In genomic region chr19:46316846-46317545, GRCm38 (mm10) we compare ENCODE assay signal across 8 mouse cellular contexts. TPM values are rescaled to one million over a fixed set of nuclear protein-coding genes. Genes with fewer than 3 reads are reported as not detected.
DNase-seq lines count a peak whose midpoint lies in the region; ATAC-seq and TF ChIP-seq lines count a peak whose summit lies in the region.

No protein-coding gene starts in this region.

- ATAC-seq in lung, embryonic 16.5 days (ENCODE audit: low read depth), result no peak
- peak; percentile 58 for ATAC-seq in frontal cortex, adult (ENCODE audit: low TSS enrichment)
- no peak for ATAC-seq in stomach, embryonic 16.5 days (ENCODE audit: insufficient read depth, low FRiP score)

- no peak overlapping the region for H3K27ac ChIP-seq in lung, embryonic 16.5 days (ENCODE audit: low read length)
- peak overlapping the region; percentile 63 for H3K27ac ChIP-seq in midbrain, embryonic 10.5 days (replicated peaks)
- peak overlapping the region; percentile 89 for H3K27ac ChIP-seq in stomach, embryonic 16.5 days (ENCODE audit: low read length)

- no peak for DNase-seq in lung, adult 2 months
- peak; percentile 10 to 19 for DNase-seq in cerebellum, postnatal 14 days
- DNase-seq in layer of hippocampus, adult 8-10 months (ENCODE audit: low spot score in 2 of 2), result peak; percentile 84 to 85
- DNase-seq in midbrain, embryonic 10.5 days (ENCODE audit: low spot score), result peak; percentile 12
- DNase-seq in thymus, postnatal 14 days, result no peak

- WGBS in lung, embryonic 16.5 days, result 30% methylated on average over 15 of the region's 15 CpGs
- 34% methylated on average over 15 of the region's 15 CpGs for WGBS in lung, adult 2 months
- WGBS in midbrain, embryonic 10.5 days, result 29% methylated on average over 15 of the region's 15 CpGs
- WGBS in stomach, embryonic 16.5 days, result 31% methylated on average over 15 of the region's 15 CpGs

- peaks cover 75% of the 10 kb centered on the region for H3K27me3 ChIP-seq in lung, embryonic 16.5 days (ENCODE audit: control insufficient read depth, insufficient read depth, low read depth, low read length)
- peaks cover 99% of the 10 kb centered on the region for H3K27me3 ChIP-seq in midbrain, embryonic 10.5 days (ENCODE audit: low read depth, poor library complexity, severe bottlenecking)
- H3K27me3 ChIP-seq in stomach, embryonic 16.5 days (ENCODE audit: control insufficient read depth, insufficient read depth, low read length), result peaks cover 44% of the 10 kb centered on the region

- H3K4me1 ChIP-seq in lung, embryonic 16.5 days (replicated peaks; ENCODE audit: control insufficient read depth, insufficient read depth, low read length), result peaks cover 14% of the 10 kb centered on the region
- H3K4me1 ChIP-seq in lung, adult 2 months (ENCODE audit: control insufficient read depth, insufficient read depth, low read length), result no peaks in the 10 kb centered on the region
- H3K4me1 ChIP-seq in midbrain, embryonic 10.5 days, result peaks cover 60% of the 10 kb centered on the region
- H3K4me1 ChIP-seq in stomach, embryonic 16.5 days (ENCODE audit: control insufficient read depth, insufficient read depth, low read length), result peaks cover 49% of the 10 kb centered on the region

- H3K9me3 ChIP-seq in lung, embryonic 16.5 days (ENCODE audit: control insufficient read depth, low read length), result no peaks in the 10 kb centered on the region
- H3K9me3 ChIP-seq in midbrain, embryonic 10.5 days (replicated peaks), result no peaks in the 10 kb centered on the region
- H3K9me3 ChIP-seq in stomach, embryonic 16.5 days (replicated peaks; ENCODE audit: control insufficient read depth, low read length), result no peaks in the 10 kb centered on the region

- peak overlapping the region; percentile 50 for H3K9ac ChIP-seq in lung, embryonic 16.5 days (ENCODE audit: low read length)
- peak overlapping the region; percentile 76 for H3K9ac ChIP-seq in stomach, embryonic 16.5 days (ENCODE audit: low read length)

- no peaks in the 10 kb centered on the region for H3K36me3 ChIP-seq in lung, embryonic 16.5 days (ENCODE audit: control insufficient read depth, insufficient read depth, low read length)
- 0 out of 2 replicates have a peak, but pooled peaks cover 3% of the 10 kb centered on the region for H3K36me3 ChIP-seq in midbrain, embryonic 10.5 days
- no peaks in the 10 kb centered on the region for H3K36me3 ChIP-seq in stomach, embryonic 16.5 days (ENCODE audit: control insufficient read depth, insufficient read depth, low read length)

- TF ChIP-seq POLR2A in lung, adult 2 months (IDR thresholded peaks at IDR 0.05; ENCODE audit: borderline replicate concordance, extremely low read depth, low read depth, low read length), result no peak

- peak overlapping the region; percentile 79 for H3K4me2 ChIP-seq in lung, embryonic 16.5 days (ENCODE audit: low read depth, low read length)
- H3K4me2 ChIP-seq in stomach, embryonic 16.5 days (ENCODE audit: low read depth, low read length), result peak overlapping the region; percentile 61

- TF ChIP-seq CTCF in lung, adult 2 months (IDR thresholded peaks at IDR 0.05; ENCODE audit: insufficient read depth, low read length), result no peak

- peak overlapping the region; percentile 54 for H3K4me3 ChIP-seq in lung, embryonic 16.5 days (ENCODE audit: low read length)
- H3K4me3 ChIP-seq in lung, adult 2 months (replicated peaks; ENCODE audit: extremely low read depth, low read depth, low read length), result no peak overlapping the region
- H3K4me3 ChIP-seq in midbrain, embryonic 10.5 days, result peak overlapping the region; percentile 54
- H3K4me3 ChIP-seq in stomach, embryonic 16.5 days (replicated peaks; ENCODE audit: low read length), result peak overlapping the region; percentile 52

RNA-seq across cellular contexts. Expression of gene Psd, which starts 10.0 kb away (rescaled TPM):
- polyA plus RNA-seq in lung, embryonic 16.5 days (2015; fragmentation: Nextera tagmentation; extraction: Ambion mirVana), result 3.4 and 4.3 TPM in 2 replicates
- 2.3 and 2.4 TPM in 2 replicates for polyA plus RNA-seq in lung, adult 2 months (2012; rRNA removed)
- total RNA-seq in layer of hippocampus, adult 8-10 months (2022), result 100 to 1,000 TPM; 602 to 631 (median 613) TPM
- 4.7 and 8.9 TPM in 2 replicates for polyA plus RNA-seq in midbrain, embryonic 10.5 days (2016; fragmentation: Nextera tagmentation; extraction: Ambion mirVana)
- polyA plus RNA-seq in stomach, embryonic 16.5 days (2015; fragmentation: Nextera tagmentation; extraction: Ambion mirVana), result 22.1 and 23.0 TPM in 2 replicates

RNA-seq across cellular contexts. Expression of gene Fbxl15, which starts 11.0 kb away (rescaled TPM):
- polyA plus RNA-seq in lung, embryonic 16.5 days (2015; fragmentation: Nextera tagmentation; extraction: Ambion mirVana), result 12.0 and 13.3 TPM in 2 replicates
- 10.7 and 15.5 TPM in 2 replicates for polyA plus RNA-seq in lung, adult 2 months (2012; rRNA removed)
- 10 to 100 TPM; 22.9 to 29.3 (median 25.8) TPM for total RNA-seq in layer of hippocampus, adult 8-10 months (2022)
- 24.6 and 25.0 TPM in 2 replicates for polyA plus RNA-seq in midbrain, embryonic 10.5 days (2016; fragmentation: Nextera tagmentation; extraction: Ambion mirVana)
- polyA plus RNA-seq in stomach, embryonic 16.5 days (2015; fragmentation: Nextera tagmentation; extraction: Ambion mirVana), result 14.1 and 16.0 TPM in 2 replicates

RNA-seq across cellular contexts. Expression of gene Nfkb2, which starts 12.9 kb away (rescaled TPM):
- 8.3 and 9.1 TPM in 2 replicates for polyA plus RNA-seq in lung, embryonic 16.5 days (2015; fragmentation: Nextera tagmentation; extraction: Ambion mirVana)
- 56.5 and 60.6 TPM in 2 replicates for polyA plus RNA-seq in lung, adult 2 months (2012; rRNA removed)
- total RNA-seq in layer of hippocampus, adult 8-10 months (2022), result 1 to 10 TPM; 2.6 to 4.2 (median 3.3) TPM
- polyA plus RNA-seq in midbrain, embryonic 10.5 days (2016; fragmentation: Nextera tagmentation; extraction: Ambion mirVana), result 5.2 and 5.6 TPM in 2 replicates
- polyA plus RNA-seq in stomach, embryonic 16.5 days (2015; fragmentation: Nextera tagmentation; extraction: Ambion mirVana), result 10.2 and 10.4 TPM in 2 replicates

RNA-seq across cellular contexts. Expression of gene Cuedc2, which starts 21.5 kb away (rescaled TPM):
- 144 and 153 TPM in 2 replicates for polyA plus RNA-seq in lung, embryonic 16.5 days (2015; fragmentation: Nextera tagmentation; extraction: Ambion mirVana)
- 47.1 and 53.9 TPM in 2 replicates for polyA plus RNA-seq in lung, adult 2 months (2012; rRNA removed)
- 100 to 1,000 TPM; 158 to 175 (median 166) TPM for total RNA-seq in layer of hippocampus, adult 8-10 months (2022)
- 239 and 249 TPM in 2 replicates for polyA plus RNA-seq in midbrain, embryonic 10.5 days (2016; fragmentation: Nextera tagmentation; extraction: Ambion mirVana)
- polyA plus RNA-seq in stomach, embryonic 16.5 days (2015; fragmentation: Nextera tagmentation; extraction: Ambion mirVana), result 131 and 133 TPM in 2 replicates

RNA-seq across cellular contexts. Expression of gene Mfsd13a, which starts 23.9 kb away (rescaled TPM):
- 10.4 and 11.4 TPM in 2 replicates for polyA plus RNA-seq in lung, embryonic 16.5 days (2015; fragmentation: Nextera tagmentation; extraction: Ambion mirVana)
- polyA plus RNA-seq in lung, adult 2 months (2012; rRNA removed), result 26.5 and 27.1 TPM in 2 replicates
- 10 to 100 TPM; 28.3 to 30.7 (median 30.3) TPM for total RNA-seq in layer of hippocampus, adult 8-10 months (2022)
- polyA plus RNA-seq in midbrain, embryonic 10.5 days (2016; fragmentation: Nextera tagmentation; extraction: Ambion mirVana), result 9.1 and 10.1 TPM in 2 replicates
- polyA plus RNA-seq in stomach, embryonic 16.5 days (2015; fragmentation: Nextera tagmentation; extraction: Ambion mirVana), result 13.8 and 16.8 TPM in 2 replicates

Comparison
In these comparisons a context has a peak if more than half of its experiments do, and no peak if none do; other contexts are left out.
1. DNase-seq: peak in cerebellum, postnatal 14 days (2 of 2), layer of hippocampus, adult 8-10 months (2 of 2) and midbrain, embryonic 10.5 days (single experiment); none in lung, adult 2 months (single experiment) and thymus, postnatal 14 days (single experiment).